Mouse (Mus musculus): Measurements from ENCODE around the gene Atp1a4.

The Atp1a4 gene

DNA sequence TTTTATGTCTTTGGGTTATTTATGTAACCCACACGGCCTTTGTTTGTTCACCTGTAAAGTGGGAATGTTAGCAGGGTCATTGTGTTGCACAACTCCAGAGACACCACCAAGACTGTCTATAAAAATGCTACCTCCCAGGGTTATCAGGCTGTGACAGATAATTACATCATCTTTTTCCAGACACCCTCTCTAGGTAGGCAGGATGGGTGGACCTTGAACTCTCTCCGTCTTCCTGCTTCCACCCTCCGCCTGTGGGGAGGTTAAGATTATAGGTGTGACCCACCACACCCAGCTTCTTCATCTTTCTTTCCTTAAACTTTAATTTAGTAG lies 31.4 kb upstream of the Atp1a4 start:
- no peaks in the 10 kb centered on the region for H3K9me3 ChIP-seq (ENCODE audit: low read length)
- no peak for TF ChIP-seq POU5F1 (IDR thresholded peaks at IDR 0.05; ENCODE audit: borderline replicate concordance, low read length)
- no peak for TF ChIP-seq NANOG (IDR thresholded peaks at IDR 0.05; ENCODE audit: borderline replicate concordance, low read length)
- TF ChIP-seq CTCF (conservative IDR thresholded peaks at IDR 0.05; ENCODE audit: low read length) = no peak
- H3K4me3 ChIP-seq (replicated peaks; ENCODE audit: low read length) = no peak overlapping the region
- H3K36me3 ChIP-seq (ENCODE audit: insufficient read depth, low read length) = no peaks in the 10 kb centered on the region
- peaks cover 28% of the 10 kb centered on the region for H3K27me3 ChIP-seq (ENCODE audit: insufficient read depth, low read length)
- peaks cover 19% of the 10 kb centered on the region for H3K4me1 ChIP-seq (replicated peaks; ENCODE audit: low read depth, low read length)

DNA sequence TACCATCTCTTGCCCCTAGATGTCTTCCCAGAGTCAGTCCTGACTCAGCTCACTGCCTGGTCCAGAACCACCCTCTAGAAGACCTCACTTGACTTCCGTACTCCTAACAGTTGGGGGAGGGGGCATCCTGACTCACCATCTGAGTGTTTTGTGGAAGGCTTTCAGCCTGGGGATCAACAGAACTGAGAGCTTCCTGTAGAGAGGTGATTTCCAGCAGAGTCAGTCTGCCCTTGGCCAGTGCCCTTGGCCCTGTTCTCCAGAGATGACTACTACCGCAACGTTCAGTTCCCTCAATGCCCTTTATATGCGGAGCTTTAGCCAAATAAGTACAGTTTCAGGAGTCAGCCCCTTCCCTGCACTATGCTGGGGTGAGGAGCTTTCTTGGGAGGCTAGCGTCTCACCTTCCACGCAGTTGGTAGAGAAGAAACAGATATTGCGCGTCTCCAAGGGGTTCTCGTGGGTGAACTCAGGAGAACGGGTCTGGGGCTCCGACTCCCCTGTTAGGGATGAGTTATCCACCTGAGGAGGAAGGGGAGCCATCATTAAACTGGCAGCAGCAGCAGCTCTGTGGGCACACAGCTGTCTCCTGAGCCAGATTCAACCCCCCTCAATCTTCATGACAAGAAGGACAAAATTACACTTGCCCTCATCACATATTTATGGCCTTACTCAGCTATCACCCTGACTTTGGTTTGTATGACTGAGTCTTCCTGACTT lies 30.8 kb upstream of the Atp1a4 start:
- TF ChIP-seq POU5F1 (IDR thresholded peaks at IDR 0.05; ENCODE audit: borderline replicate concordance, low read length) = no peak
- TF ChIP-seq NANOG (IDR thresholded peaks at IDR 0.05; ENCODE audit: borderline replicate concordance, low read length) = no peak
- TF ChIP-seq CTCF (conservative IDR thresholded peaks at IDR 0.05; ENCODE audit: low read length) = no peak
- H3K36me3 ChIP-seq (ENCODE audit: insufficient read depth, low read length) = no peaks in the 10 kb centered on the region
- H3K9me3 ChIP-seq (ENCODE audit: low read length) = no peaks in the 10 kb centered on the region
- no peak overlapping the region for H3K4me3 ChIP-seq (replicated peaks; ENCODE audit: low read length)
- H3K27me3 ChIP-seq (ENCODE audit: insufficient read depth, low read length) = peaks cover 32% of the 10 kb centered on the region
- H3K4me1 ChIP-seq (replicated peaks; ENCODE audit: low read depth, low read length) = peaks cover 19% of the 10 kb centered on the region

- TF ChIP-seq POU5F1 (IDR thresholded peaks at IDR 0.05; ENCODE audit: borderline replicate concordance, low read length) = no peak
- no peak for TF ChIP-seq NANOG (IDR thresholded peaks at IDR 0.05; ENCODE audit: borderline replicate concordance, low read length)
- no peak for TF ChIP-seq CTCF (conservative IDR thresholded peaks at IDR 0.05; ENCODE audit: low read length)
- no peaks in the 10 kb centered on the region for H3K36me3 ChIP-seq (ENCODE audit: insufficient read depth, low read length)
- peaks cover 24% of the 10 kb centered on the region for H3K4me1 ChIP-seq (replicated peaks; ENCODE audit: low read depth, low read length)
- peaks cover 29% of the 10 kb centered on the region for H3K27me3 ChIP-seq (ENCODE audit: insufficient read depth, low read length)
- H3K4me3 ChIP-seq (replicated peaks; ENCODE audit: low read length) = no peak overlapping the region
- H3K9me3 ChIP-seq (ENCODE audit: low read length) = no peaks in the 10 kb centered on the region
Measured at GRCm38 (mm10) chr1:172286740-172287139, 28.5 kb upstream of the Atp1a4 start.

GRCm38 (mm10) chr1:172284221-172284620 lies 26.0 kb upstream of the Atp1a4 start:
- no peak overlapping the region for H3K4me3 ChIP-seq (replicated peaks; ENCODE audit: low read length)
- H3K36me3 ChIP-seq (ENCODE audit: insufficient read depth, low read length) = no peaks in the 10 kb centered on the region
- H3K4me1 ChIP-seq (replicated peaks; ENCODE audit: low read depth, low read length) = peaks cover 33% of the 10 kb centered on the region
- H3K9me3 ChIP-seq (ENCODE audit: low read length) = no peaks in the 10 kb centered on the region
- TF ChIP-seq NANOG (IDR thresholded peaks at IDR 0.05; ENCODE audit: borderline replicate concordance, low read length) (no peak), CTCF (conservative IDR thresholded peaks at IDR 0.05; ENCODE audit: low read length) (no peak)
- H3K27me3 ChIP-seq (ENCODE audit: insufficient read depth, low read length) = peaks cover 34% of the 10 kb centered on the region

GRCm38 (mm10) chr1:172283073-172283472 lies 24.9 kb upstream of the Atp1a4 start:
- H3K27me3 ChIP-seq (ENCODE audit: insufficient read depth, low read length) = peaks cover 38% of the 10 kb centered on the region
- H3K9me3 ChIP-seq (ENCODE audit: low read length) = no peaks in the 10 kb centered on the region
- H3K36me3 ChIP-seq (ENCODE audit: insufficient read depth, low read length) = no peaks in the 10 kb centered on the region
- no peak overlapping the region for H3K4me3 ChIP-seq (replicated peaks; ENCODE audit: low read length)
- H3K4me1 ChIP-seq (replicated peaks; ENCODE audit: low read depth, low read length) = peaks cover 36% of the 10 kb centered on the region
- TF ChIP-seq NANOG (IDR thresholded peaks at IDR 0.05; ENCODE audit: borderline replicate concordance, low read length) (no peak), CTCF (conservative IDR thresholded peaks at IDR 0.05; ENCODE audit: low read length) (no peak), POU5F1 (IDR thresholded peaks at IDR 0.05; ENCODE audit: borderline replicate concordance, low read length) (no peak)

GRCm38 (mm10) chr1:172281522-172282254 lies 23.5 kb upstream of the Atp1a4 start:
- Histone ChIP-seq H3K4me3 (replicated peaks; ENCODE audit: low read length) (no peak overlapping the region), H3K9me3 (ENCODE audit: low read length) (no peaks in the 10 kb centered on the region), H3K4me1 (replicated peaks; ENCODE audit: low read depth, low read length) (peaks cover 38% of the 10 kb centered on the region), H3K27me3 (ENCODE audit: insufficient read depth, low read length) (peaks cover 33% of the 10 kb centered on the region), H3K36me3 (ENCODE audit: insufficient read depth, low read length) (no peaks in the 10 kb centered on the region)
- no peak for TF ChIP-seq CTCF (conservative IDR thresholded peaks at IDR 0.05; ENCODE audit: low read length)
- TF ChIP-seq NANOG (IDR thresholded peaks at IDR 0.05; ENCODE audit: borderline replicate concordance, low read length) = no peak
- no peak for TF ChIP-seq POU5F1 (IDR thresholded peaks at IDR 0.05; ENCODE audit: borderline replicate concordance, low read length)

DNA sequence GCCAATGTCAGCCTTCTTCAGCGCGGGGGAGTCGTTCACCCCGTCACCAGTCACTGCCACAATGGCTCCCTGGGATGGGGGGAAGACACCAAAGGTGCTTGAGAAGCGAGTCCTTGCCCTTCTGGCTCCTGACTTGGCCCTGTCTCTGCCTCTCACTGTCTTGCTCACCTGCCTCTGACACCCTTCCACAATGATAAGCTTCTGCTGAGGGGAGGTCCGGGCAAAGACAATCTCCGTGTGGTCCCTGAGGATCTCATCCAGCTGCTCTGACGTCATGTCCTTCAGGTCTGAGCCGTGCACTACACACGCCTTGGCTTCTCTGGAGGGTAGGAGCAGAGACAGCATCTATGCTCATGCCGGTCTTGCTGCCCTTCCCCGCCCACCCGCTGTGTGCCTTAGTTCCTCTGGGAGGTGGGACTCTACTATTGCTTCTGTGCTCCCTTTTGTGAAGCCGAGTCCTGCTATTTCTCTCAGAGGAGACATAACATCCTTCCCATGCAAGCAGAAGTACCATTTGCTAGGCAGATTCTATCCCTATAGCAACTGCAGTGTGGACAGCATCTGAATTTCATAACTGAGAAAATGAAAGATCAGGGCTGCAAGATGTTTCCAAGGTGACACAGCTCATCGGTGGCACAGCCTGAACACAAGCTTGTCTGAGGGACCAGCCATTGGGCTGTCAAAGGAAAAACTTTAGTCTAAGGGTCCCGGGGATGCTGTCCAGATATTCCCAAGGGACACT lies 21.7 kb upstream of the Atp1a4 start:
- no peaks in the 10 kb centered on the region for H3K9me3 ChIP-seq (ENCODE audit: low read length)
- peaks cover 16% of the 10 kb centered on the region for H3K27me3 ChIP-seq (ENCODE audit: insufficient read depth, low read length)
- peaks cover 26% of the 10 kb centered on the region; the same call in 1 of the 2 replicates for H3K4me1 ChIP-seq (replicated peaks; ENCODE audit: low read depth, low read length)
- no peak overlapping the region for H3K4me3 ChIP-seq (replicated peaks; ENCODE audit: low read length)
- H3K36me3 ChIP-seq (ENCODE audit: insufficient read depth, low read length) = no peaks in the 10 kb centered on the region
- TF ChIP-seq POU5F1 (IDR thresholded peaks at IDR 0.05; ENCODE audit: borderline replicate concordance, low read length) = no peak
- TF ChIP-seq NANOG (IDR thresholded peaks at IDR 0.05; ENCODE audit: borderline replicate concordance, low read length) = no peak
- no peak for TF ChIP-seq CTCF (conservative IDR thresholded peaks at IDR 0.05; ENCODE audit: low read length)

DNA sequence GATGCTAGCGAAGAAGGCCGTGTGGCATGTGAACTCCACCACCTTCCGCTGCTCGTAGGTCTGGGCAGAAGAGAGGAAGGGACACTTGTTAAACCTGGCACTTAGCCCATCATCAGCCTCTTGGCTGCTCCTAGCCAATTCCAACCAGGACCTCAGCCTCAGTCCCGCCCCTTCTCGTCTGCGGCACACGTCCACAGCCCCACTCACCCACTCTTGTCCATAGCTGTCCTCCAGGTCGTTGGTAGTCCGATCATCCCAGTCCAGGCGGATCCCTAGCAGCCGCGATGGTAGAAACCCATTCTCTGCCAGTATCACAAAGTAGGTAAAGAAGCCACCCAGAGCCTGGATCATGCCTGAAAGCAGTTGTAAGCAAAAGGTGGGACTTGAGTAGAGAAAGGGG lies 20.1 kb upstream of the Atp1a4 start:
- no peak for TF ChIP-seq NANOG (IDR thresholded peaks at IDR 0.05; ENCODE audit: borderline replicate concordance, low read length)
- no peak for TF ChIP-seq POU5F1 (IDR thresholded peaks at IDR 0.05; ENCODE audit: borderline replicate concordance, low read length)
- no peak for TF ChIP-seq CTCF (conservative IDR thresholded peaks at IDR 0.05; ENCODE audit: low read length)
- Histone ChIP-seq H3K36me3 (ENCODE audit: insufficient read depth, low read length) (no peaks in the 10 kb centered on the region), H3K27me3 (ENCODE audit: insufficient read depth, low read length) (peaks cover 9% of the 10 kb centered on the region; the same call in 1 of the 2 replicates), H3K4me1 (replicated peaks; ENCODE audit: low read depth, low read length) (peaks cover 35% of the 10 kb centered on the region), H3K9me3 (ENCODE audit: low read length) (no peaks in the 10 kb centered on the region), H3K4me3 (replicated peaks; ENCODE audit: low read length) (no peak overlapping the region)
